Mouse (Mus musculus): Measurements from ENCODE around the gene Dgkg.

The Dgkg gene

GRCm38 (mm10) chr16:22434530-22434929 is 222.5 kb downstream of the Dgkg start:
- peak; percentile 53 for DNase-seq (ENCODE audit: low read depth)

DNA sequence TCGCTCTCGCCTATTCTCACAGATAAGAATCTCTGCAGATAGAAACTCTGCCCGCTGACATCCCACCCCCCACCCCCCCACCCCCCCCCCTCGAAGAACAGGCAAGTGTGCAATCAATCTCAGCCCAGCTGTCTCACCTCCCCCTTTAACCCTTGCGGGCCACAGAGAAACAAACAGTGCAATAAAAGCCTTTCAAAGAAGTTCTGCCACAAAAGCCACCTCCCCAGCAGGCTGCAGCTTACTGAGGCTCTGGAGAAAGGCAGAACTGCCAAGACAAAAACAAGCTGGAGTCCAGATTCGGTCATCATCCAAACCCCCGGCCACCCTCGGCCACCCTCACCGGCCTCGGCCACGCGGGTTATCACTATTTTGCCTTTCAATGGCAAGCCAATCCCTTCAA is 223.1 kb downstream of the Dgkg start:
- DNase-seq (ENCODE audit: low read depth) = no peak

DNA sequence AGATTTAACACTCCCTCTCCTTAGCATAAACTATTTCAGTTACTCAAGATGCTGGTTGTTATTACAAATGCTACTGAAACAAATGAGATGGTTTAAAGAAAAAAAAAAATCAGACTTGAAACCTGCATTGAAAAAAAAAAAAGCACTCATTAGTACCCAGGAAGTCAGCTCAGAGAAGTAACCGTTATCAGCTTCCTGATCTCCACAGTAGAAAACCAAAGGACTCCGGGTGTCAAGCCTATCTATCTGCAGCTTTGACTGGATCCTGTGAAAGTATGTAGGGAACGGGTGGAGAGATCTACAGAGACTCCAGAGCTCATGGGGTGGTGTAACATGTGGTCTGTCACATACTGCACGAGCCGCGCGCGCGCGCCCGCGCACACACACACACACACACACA is 225.2 kb downstream of the Dgkg start:
- DNase-seq (ENCODE audit: low read depth) = peak; percentile 81

DNA sequence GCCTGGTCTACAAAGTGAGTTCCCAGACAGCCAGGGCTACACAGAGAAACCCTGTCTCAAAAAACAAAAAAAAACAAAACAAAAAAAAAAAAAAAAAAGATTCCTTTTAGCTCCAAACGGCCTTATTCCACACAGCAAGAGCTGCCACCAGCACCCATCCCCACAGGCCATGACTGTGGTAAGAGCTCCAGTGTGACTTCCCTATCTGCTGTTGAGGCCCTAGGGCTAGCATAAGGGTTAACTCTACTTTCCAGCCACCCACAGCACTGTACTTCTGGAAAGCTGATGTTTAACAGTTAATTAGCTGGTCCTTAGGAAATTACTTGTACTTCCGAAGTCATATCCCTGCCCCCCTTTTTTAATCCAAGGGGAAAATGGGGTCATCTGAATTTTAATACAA is 225.7 kb downstream of the Dgkg start:
- DNase-seq (ENCODE audit: low read depth) = peak; percentile 50

DNA sequence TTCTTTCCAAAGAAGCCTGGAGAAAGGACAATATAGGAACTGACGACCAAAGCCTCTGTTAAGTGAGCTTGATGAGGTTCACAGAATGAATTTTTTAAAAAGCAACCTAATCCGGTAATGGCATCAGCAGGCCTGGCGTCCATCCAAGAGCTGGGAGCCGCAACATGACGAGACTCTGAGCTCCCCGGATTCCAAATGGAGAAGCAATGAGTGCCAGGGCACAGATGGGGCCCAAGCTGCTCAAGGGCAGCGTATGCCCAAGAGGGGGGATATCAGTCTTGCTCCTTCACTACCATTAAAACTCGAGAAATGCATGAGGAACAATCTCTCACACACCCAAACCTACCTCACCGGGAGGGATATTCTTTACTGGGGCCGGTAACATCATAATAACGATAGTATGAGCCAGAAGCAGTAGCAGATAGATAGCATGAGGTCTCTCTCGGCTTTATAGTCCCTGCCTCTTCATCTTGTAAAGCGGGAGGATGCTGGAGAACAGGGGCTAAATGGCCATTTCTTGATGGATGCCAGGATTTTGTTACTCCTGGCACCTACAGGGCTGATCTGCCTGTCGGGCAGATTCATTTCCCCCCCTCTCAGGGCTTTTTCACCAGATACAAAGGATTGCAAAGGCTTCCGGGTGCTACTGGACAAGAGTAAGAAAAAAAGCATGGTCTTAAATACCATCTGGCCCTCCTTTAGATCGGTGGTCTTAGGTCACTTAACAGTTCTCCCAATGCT is 226.6 kb downstream of the Dgkg start:
- no peak for DNase-seq (ENCODE audit: low read depth)

GRCm38 (mm10) chr16:22429377-22429776 is 227.6 kb downstream of the Dgkg start:
- no peak for DNase-seq (ENCODE audit: low read depth)

DNA sequence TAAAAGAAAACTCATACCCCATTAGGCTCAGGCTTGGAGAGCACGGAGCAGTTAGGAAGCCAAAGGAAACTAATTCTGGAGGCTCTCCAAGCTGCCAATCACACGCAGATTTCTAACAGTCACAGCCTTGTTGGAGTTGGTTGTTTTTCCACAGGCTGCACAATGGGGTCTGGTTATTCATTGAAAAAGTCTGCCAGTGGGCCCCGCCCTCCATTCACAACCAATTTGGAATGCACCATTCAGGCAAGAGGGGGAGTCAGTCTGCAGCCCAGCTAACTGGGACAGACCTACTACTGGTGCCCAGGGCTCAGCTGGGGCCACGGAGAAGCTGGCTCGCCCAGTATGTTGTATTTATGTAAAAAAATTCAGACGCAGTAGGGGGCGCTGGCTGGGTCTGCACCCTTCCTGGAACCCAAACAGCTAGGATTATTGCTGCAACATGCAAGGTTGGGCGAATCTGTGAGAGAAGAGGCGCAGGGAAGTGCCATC is 228.1 kb downstream of the Dgkg start:
- peak; percentile 38 for DNase-seq (ENCODE audit: low read depth)

DNA sequence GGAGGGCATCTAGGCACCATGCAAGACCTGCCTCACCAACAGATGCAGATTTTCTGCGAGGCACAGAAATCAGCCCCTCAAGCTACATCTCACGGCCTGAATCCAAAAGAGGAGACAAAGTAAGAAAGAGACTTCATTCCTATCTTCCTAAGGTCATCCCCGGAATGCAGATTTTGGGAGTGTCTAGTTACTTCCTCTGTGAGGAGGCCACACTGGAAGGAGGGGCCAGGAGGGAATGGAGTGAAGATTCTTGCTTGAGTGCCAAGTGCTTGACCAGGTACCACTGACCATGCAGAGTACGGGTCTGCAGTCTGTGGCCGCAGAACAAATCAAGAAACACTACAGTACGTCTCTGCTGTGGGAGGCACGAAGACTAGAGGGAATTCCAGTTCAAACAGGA is 230.2 kb downstream of the Dgkg start:
- no peak for DNase-seq (ENCODE audit: low read depth)

DNA sequence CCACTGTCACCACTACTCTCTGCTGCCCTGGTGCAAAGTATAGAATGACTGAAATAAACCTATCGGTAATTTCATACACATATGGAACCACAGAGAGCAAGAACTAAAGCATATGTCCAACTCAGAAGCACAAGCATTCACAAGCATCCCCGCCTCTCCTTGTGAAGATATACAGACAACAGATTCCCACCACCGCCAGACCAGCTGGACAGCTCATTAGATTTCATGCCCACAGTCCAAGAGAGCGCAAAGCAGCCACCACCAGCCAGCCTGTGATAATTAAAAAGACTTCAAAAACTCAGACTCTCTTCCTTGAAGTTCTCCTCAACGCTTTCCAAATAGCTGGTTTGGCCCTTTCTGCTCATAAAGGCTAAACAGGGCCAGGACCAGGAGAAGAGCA is 234.8 kb downstream of the Dgkg start:
- DNase-seq (ENCODE audit: low read depth) = no peak

Measured in 416B (cell line).